Mouse (Mus musculus): ENCODE measurements around the gene Gda.

Gene Gda

GRCm38 (mm10) chr19:21441787-21442186, 31.5 kb downstream of the Gda start:
- no peak for DNase-seq

DNA sequence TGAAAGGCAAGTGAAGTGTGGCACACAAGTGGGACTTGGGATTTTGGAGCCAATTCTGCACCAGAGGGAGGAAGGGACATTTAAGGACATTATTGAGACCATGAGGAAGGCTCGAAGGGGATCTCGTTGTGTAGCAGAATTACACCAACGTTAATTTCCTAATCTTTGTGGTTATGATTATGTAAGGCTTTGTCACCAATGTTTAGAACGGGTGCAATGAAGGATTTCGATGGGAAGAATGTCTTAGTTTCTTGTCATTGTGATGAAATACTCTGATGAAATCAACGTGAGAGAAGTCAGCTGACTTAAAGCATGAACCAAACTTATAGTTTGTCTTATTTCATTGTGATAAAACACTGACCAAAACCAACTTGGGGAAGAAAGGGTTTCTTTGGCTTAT, 32.4 kb downstream of the Gda start:
- DNase-seq: no peak

- no peak for DNase-seq
Observed at GRCm38 (mm10) chr19:21439141-21439737, 34.0 kb downstream of the Gda start.

DNA sequence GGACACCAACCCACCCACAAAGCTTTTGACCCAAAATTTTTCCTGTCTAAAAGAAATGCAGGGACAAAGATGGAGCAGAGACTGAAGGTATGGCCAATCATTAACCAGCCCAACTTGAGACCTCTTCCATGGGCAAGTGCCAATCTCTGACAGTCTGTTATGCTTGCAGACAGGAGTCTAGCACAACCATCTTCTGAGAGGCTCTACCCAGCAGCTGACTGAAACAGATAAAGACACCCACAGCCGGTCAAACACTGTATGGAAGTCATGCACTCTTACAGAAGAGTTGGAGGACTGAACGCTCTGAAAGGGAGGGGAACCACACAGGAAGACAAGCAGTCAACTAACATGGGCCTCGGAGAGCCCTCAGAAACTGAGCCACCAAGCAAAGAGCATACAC, 36.7 kb downstream of the Gda start:
- DNase-seq: no peak

GRCm38 (mm10) chr19:21433348-21433747, 39.9 kb downstream of the Gda start:
- DNase-seq: no peak

DNA sequence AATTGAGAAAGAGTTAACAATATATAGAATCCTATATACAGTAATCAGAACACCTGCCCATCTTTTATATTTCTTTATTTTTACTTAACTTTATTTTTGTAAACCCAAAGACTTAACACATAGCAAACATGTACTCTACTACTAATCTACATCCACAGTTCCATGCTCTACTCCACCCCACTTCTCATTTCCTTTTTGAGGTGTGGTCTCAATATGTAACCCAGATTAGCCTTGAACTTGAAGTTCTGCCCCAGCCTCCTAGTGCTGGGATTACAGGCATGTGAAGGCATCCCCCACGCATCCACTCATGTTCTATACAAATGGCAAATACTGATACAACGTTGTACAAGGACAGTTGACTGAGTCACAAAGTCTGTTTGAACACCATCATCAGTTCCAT, 40.4 kb downstream of the Gda start:
- no peak for DNase-seq

DNA sequence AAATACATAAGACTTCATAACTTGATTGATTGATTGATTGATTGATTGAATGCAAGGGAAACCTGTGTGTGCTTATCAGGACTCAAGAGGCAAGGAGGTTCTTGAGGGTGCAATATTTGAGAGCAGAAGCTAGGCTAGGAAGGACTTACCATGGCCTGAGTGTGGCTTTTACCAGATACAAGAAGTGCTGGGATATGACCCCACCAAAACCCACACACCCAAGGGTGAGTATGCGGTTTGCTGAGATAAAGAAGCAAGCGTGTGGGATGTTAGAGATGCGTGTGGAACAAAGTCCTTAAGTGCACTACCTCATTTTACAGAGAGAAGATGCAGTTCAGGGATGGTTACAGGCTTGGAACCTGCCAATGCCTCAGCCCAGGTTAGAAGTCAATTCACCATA, 41.0 kb downstream of the Gda start:
- no peak for DNase-seq

DNA sequence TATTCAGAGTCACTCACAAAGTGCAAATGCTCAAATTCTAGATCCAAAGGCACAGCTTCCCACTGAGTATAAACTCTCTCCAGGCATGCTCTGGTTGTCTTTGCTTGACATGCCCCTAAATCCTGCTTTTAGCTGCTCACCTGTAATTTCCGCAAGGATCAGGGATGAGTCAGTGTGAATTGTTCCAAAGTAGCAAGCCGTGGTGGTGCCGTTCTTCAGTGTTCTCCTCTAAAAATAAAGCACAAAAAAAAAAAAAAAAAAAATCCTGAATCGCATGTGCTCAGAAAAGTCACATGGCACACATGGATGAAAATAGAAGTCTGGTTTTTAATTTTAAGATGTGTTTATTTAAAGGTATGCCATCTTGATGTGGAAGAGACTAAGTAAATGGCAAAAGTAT, 47.9 kb downstream of the Gda start:
- DNase-seq: no peak

- DNase-seq: no peak
Observed at GRCm38 (mm10) chr19:21423731-21424130, 49.5 kb downstream of the Gda start.

- DNase-seq: no peak
Observed at GRCm38 (mm10) chr19:21418418-21418817, 54.8 kb downstream of the Gda start.

- DNase-seq: no peak
Observed at GRCm38 (mm10) chr19:21415377-21415776, 57.9 kb downstream of the Gda start.

DNA sequence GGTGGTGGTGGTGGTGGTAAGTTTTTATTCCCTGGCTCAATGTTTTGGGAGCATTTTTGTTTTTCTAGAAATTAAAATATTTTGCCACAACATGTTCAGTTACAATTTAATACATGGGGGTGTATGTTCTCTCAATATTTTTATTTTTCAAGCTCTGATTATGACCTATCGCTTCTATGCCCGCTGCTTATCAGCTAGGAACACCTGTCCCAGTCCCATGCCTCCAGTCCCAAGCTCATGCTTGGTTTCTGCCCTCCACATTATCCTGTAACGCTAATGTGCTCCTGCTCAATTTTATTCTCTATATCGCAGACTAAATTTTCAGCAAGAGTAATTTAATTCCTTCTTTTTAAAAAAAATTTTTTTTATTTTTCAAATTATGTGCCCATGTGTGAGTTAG, 64.1 kb downstream of the Gda start:
- no peak for DNase-seq

DNA sequence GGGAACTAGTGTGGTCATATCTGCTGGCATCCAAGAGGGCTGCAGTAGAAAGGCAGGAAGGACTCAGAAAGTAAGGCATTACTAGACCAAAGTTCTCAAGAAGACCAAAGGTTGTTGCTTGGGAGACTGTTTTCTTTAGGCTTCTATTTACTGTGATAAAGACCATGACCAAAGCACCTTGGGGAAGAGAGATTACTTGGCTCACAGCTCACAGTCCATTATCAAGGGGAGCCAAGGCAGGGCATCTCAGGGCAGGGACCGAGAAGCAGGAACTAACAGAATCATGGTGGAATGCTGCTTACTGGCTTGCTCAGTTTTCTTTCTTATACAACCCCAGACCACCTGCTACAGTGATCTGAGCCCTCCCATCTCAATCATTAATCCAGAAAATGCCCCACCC, 65.9 kb downstream of the Gda start:
- no peak for DNase-seq

GRCm38 (mm10) chr19:21397994-21398393, 75.3 kb downstream of the Gda start:
- no peak for DNase-seq

GRCm38 (mm10) chr19:21396364-21396763, 76.9 kb downstream of the Gda start:
- DNase-seq: no peak

DNA sequence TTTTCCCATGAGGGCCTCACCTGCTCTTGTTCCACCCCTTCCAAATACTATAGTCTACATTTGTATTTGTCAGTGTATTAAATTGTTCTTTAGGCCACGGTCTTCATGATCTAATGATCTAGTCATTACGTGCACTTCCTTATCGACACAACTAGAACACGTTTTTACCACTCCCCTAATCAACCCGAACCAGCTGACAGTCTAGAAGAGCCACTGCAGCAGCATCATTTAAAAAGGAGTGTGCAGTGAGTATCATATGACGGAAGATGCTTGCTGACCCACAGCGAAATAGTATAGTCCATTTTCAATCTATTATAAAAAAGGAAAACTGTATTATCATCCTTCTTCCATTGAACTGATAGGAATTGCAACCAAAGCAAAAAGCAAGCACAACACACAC, 82.3 kb downstream of the Gda start:
- no peak for DNase-seq

GRCm38 (mm10) chr19:21386842-21387241, 86.4 kb downstream of the Gda start:
- no peak for DNase-seq

DNA sequence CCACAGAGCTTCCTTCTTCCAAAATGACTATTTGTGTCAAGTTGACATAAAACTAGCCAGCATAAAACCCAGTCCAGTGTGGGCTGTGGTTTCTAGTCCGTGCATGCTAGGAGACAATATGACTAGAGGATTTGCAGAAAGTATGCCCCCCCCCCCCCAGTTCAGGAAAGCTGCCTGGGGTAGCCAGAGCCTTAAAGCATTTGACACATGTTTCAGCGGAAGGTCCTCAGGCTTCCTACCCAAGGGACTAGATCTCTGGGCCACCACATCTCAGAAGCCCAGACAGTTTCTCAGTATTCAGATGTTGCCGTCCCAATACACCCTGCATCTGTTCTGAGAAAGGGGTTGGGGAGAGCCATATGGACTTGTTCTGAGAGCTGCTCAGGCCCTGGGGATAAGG, 89.0 kb downstream of the Gda start:
- DNase-seq: no peak

DNA sequence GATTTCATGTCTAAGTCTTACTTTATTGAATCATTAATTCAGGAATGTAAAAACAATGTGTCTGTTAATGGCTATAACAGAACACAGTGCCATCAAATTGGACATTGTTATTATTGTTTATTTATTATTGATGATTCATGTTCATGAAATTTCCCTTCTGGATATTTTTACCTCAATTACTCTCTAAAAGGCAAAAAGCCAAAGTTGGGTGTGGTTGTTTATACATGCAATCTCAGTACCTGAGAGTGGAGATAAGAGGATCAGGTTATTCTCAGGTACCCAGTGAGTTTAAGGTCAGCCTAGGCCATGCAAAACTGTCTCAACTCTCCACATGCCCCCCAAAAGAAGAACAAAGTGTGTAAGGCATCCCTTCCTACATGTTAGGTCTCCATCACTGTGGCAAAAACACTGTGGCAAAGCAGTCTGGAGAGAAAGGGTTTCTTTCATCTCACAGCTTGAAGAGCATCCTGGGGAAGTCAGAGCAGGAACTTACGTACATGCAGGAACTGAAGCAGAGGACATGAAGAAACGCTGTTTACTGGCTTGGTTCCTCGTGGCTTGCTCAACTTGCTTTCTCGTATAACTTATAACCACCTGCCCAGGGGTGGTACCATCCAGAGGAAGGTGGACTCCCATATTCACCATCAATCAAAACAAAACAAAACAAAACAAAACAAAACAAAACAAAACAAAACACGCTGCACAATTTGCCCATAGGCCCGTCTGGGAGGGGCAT, 89.6 kb downstream of the Gda start:
- DNase-seq: no peak

- DNase-seq: no peak
Observed at GRCm38 (mm10) chr19:21381696-21382095, 91.5 kb downstream of the Gda start.

GRCm38 (mm10) chr19:21379195-21379594, 94.0 kb downstream of the Gda start:
- no peak for DNase-seq

DNA sequence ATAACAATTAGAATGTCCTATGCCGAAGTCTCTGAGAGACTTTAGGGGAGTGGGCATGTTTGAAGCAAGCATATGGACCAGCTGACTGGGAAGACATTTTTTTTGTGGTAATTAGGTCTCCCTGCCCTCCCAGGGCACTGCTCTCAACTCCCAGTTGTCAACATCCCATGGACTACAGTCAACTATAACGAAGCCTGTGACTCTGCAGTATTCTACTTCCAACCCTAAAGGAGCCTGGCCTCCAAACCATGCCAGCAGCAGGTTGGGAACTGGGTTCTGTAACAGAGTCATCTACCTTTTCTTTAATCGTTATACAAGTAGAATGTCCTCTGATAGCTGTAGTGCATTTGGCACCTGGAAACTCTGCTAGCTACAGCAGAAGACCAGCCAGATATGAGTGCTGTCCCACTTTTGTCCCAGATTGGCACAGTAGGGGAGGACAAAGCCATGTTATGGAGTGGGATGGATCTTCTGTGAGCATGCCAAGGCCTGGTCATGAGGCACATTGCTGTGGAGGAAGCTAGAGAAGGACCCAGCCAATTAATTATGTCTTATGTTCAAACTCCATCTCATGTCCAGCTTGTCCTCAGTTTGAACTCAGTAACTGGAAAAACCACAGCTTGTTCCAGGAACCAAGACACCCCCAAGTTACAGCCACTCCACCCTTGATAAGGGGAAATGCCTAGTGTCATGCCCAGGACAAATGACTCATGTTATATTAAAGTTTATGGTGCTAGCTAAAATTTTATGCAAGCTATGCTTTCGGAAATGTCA, 96.6 kb downstream of the Gda start:
- DNase-seq: peak; percentile 26 to 50

- peak; percentile 26 to 62 for DNase-seq
Observed at GRCm38 (mm10) chr19:21373073-21373755, 100.0 kb downstream of the Gda start.
